Mouse (Mus musculus) neural tube, embryonic 14.5 days (tissue): ENCODE results near the gene Papss2. TPM values are rescaled to one million over a fixed set of nuclear protein-coding genes. Genes with fewer than 3 reads are reported as not detected.
"Not testable (repeated sequence)": the region's sequence is repeated elsewhere in the genome, so short reads cannot be mapped to it uniquely, and the experiment has no call there.

Experiments
- ATAC-seq: fragments of 200-750 bp; cut with Nextera tagmentation; 2 replicates; pipeline ENCODE4 v1.8.0; 2017; ENCODE audit warnings: low read depth, mild to moderate bottlenecking, moderate TSS enrichment, moderate library complexity
- H3K27ac ChIP-seq: fragments of 300-500 bp; sonication (generic); 2 replicates; pipeline ENCODE4 v1.5.1; 2014; ENCODE audit warnings: low read depth, mild to moderate bottlenecking, control low read depth, low read length, moderate library complexity, mixed read lengths
- H3K27me3 ChIP-seq: fragments of 300-500 bp; sonication (generic); 2 replicates; pipeline ENCODE4 v1.6.1; 2014; ENCODE audit warnings: low read length; ENCODE audit not compliant: control insufficient read depth, insufficient read depth
- H3K36me3 ChIP-seq: fragments of 300-500 bp; sonication (generic); 2 replicates; pipeline ENCODE4 v1.6.1; 2014; ENCODE audit warnings: low read length, mixed read lengths; ENCODE audit not compliant: control insufficient read depth, insufficient read depth
- H3K4me1 ChIP-seq: fragments of 300-500 bp; sonication (generic); 2 replicates; pipeline ENCODE4 v1.6.1; 2014; ENCODE audit warnings: low read length; ENCODE audit not compliant: control insufficient read depth, insufficient read depth
- H3K4me2 ChIP-seq: fragments of 300-500 bp; sonication (generic); 2 replicates; pipeline ENCODE4 v1.6.1; 2014; ENCODE audit warnings: mild to moderate bottlenecking, low read depth, low read length, control low read depth
- H3K4me3 ChIP-seq: fragments of 300-500 bp; sonication (generic); 2 replicates; pipeline ENCODE4 v1.5.1; 2014; ENCODE audit warnings: low read depth, low read length, control low read depth, mixed read lengths
- H3K9ac ChIP-seq: fragments of 300-500 bp; sonication (generic); replicated peaks from 2 replicates; pipeline ENCODE4 v1.6.1; 2014; ENCODE audit warnings: low read depth, mild to moderate bottlenecking, control low read depth, low read length, mixed read lengths
- H3K9me3 ChIP-seq: fragments of 300-500 bp; sonication (generic); 2 replicates; pipeline ENCODE4 v1.6.1; 2016; ENCODE audit warnings: low read length; ENCODE audit not compliant: control insufficient read depth
- WGBS: fragments of 180-500 bp; shearing (Covaris S2); extraction: QIAGEN DNeasy Blood & Tissue Kit; methylation state at CpG from one replicate; pipeline ENCODE4 v1.1.7; 2014; 5-methylcytosine and 5-hydroxymethylcytosine counted together
- polyA plus RNA-seq: library from polyadenylated mRNA; unstranded; fragments of >200 nt; fragmentation: Nextera tagmentation; extraction: Ambion mirVana; gene quantifications from 2 replicates; pipeline ENCODE4 v1.2.1, GENCODE M21; 2014

The Papss2 gene
- polyA plus RNA-seq, 1 experiment from 2014 or later = 1.5 TPM

GRCm38 (mm10) chr19:32659346-32659745 lies 63.8 kb downstream of the Papss2 start:
- H3K9me3 ChIP-seq = no peaks in the 10 kb centered on the region
- no peak overlapping the region for H3K9ac ChIP-seq
- no peak for ATAC-seq
- no peak overlapping the region for H3K27ac ChIP-seq
- no peaks in the 10 kb centered on the region for H3K27me3 ChIP-seq
- no peaks in the 10 kb centered on the region for H3K36me3 ChIP-seq
- 87% methylated on average over 5 of the region's 5 CpGs for WGBS
- no peaks in the 10 kb centered on the region for H3K4me1 ChIP-seq
- H3K4me3 ChIP-seq = no peak overlapping the region
- no peak overlapping the region for H3K4me2 ChIP-seq

DNA sequence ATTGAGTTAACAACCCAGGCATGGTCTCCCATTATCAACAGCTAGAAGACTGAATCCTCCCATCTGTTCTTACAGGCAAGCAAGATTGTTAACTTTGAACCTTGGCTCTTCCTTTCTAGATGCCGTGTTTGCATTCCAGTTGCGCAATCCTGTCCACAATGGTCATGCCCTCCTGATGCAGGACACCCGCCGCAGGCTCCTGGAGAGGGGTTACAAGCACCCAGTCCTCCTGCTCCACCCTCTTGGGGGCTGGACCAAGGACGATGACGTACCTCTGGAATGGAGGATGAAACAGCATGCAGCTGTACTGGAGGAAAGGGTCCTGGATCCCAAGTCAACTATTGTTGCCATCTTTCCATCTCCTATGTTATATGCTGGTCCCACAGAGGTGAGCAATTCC lies 67.3 kb downstream of the Papss2 start:
- Histone ChIP-seq H3K4me1 (no peaks in the 10 kb centered on the region), H3K27ac (no peak overlapping the region), H3K4me2 (no peak overlapping the region), H3K27me3 (no peaks in the 10 kb centered on the region), H3K36me3 (no peaks in the 10 kb centered on the region), H3K9me3 (no peaks in the 10 kb centered on the region), H3K4me3 (no peak overlapping the region), H3K9ac (no peak overlapping the region)
- 88% methylated on average over 6 of the region's 6 CpGs for WGBS
- ATAC-seq = no peak

DNA sequence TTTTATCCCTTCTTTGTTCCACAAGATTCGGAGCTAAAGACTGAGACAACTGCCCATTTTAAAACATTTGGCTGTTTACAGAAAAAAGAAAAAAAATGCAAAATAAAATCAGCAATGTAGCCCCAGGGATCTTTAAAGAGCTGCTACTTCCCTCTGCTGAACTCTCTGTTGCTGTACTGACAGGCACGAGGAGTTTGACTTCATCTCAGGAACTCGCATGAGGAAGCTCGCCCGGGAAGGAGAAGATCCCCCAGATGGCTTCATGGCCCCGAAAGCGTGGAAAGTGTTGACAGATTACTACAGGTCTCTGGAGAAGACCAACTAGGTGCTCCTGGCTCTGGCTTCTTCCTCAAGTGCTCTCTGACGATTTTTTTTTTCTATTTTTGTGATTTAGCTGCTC lies 69.7 kb downstream of the Papss2 start:
- Histone ChIP-seq H3K27ac (no peak overlapping the region), H3K4me3 (no peak overlapping the region), H3K27me3 (no peaks in the 10 kb centered on the region), H3K36me3 (no peaks in the 10 kb centered on the region), H3K4me1 (no peaks in the 10 kb centered on the region), H3K9ac (no peak overlapping the region), H3K9me3 (no peaks in the 10 kb centered on the region), H3K4me2 (no peak overlapping the region)
- WGBS = 89% methylated on average over 8 of the region's 8 CpGs
- no peak for ATAC-seq

GRCm38 (mm10) chr19:32667830-32668229 lies 72.2 kb downstream of the Papss2 start:
- not testable (repeated sequence) for H3K9me3 ChIP-seq, H3K27ac ChIP-seq, H3K4me2 ChIP-seq, H3K27me3 ChIP-seq, H3K36me3 ChIP-seq, H3K4me3 ChIP-seq, ATAC-seq, H3K4me1 ChIP-seq, H3K9ac ChIP-seq
- WGBS = 93% methylated on average over 1 of the region's 1 CpGs

DNA sequence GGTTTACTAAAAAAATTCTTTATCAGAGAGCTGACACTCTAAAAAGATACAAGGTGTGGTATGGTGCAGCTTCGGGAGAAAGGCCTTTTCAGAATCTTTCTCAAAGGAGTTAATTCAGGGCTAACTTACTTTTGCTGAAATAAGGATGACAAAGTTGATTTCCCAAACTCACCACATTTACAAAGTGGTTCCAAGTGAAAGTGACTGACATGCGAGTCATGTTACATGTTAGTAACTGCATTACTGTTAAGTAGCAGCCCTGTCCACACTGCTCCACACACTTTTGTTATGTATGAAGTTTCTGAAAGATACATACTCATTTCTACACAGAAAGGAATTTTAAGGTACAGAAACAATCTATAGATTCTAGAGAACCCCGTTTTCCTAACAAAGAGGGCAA lies 80.2 kb downstream of the Papss2 start:
- no peaks in the 10 kb centered on the region for H3K9me3 ChIP-seq
- H3K36me3 ChIP-seq = peaks cover 20% of the 10 kb centered on the region; the same call in 1 of the 2 replicates
- H3K27ac ChIP-seq = no peak overlapping the region
- H3K4me1 ChIP-seq = no peaks in the 10 kb centered on the region
- H3K4me3 ChIP-seq = no peak overlapping the region
- no peaks in the 10 kb centered on the region for H3K27me3 ChIP-seq
- no peak overlapping the region for H3K9ac ChIP-seq
- ATAC-seq = no peak
- no peak overlapping the region for H3K4me2 ChIP-seq
- WGBS = 92% methylated on average over 3 of the region's 3 CpGs

DNA sequence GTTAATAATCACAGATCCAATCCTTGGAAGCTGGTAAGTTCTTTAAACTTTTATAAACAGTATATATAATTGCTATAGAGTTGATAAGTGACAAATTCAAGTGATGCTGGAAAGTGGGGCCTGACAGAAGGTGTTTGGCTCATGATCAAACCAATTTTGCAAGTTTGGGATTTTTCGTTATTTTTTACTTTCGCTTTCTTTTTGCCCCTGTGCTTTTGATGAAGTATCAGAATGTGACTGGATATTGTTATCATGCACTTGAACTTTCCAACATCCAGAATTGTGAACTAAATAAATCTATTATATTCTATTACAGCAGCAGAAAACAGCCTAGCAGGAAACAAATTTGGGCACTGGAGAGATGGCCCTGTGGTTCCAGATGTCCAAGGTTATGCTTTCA lies 85.3 kb downstream of the Papss2 start:
- H3K4me2 ChIP-seq = no peak overlapping the region
- H3K27me3 ChIP-seq = no peaks in the 10 kb centered on the region
- ATAC-seq = no peak
- H3K4me1 ChIP-seq = no peaks in the 10 kb centered on the region
- H3K27ac ChIP-seq = no peak overlapping the region
- no peak overlapping the region for H3K4me3 ChIP-seq
- WGBS = 96% methylated on average over 2 of the region's 2 CpGs
- H3K9ac ChIP-seq = no peak overlapping the region
- no peaks in the 10 kb centered on the region for H3K9me3 ChIP-seq
- peaks cover 13% of the 10 kb centered on the region for H3K36me3 ChIP-seq

DNA sequence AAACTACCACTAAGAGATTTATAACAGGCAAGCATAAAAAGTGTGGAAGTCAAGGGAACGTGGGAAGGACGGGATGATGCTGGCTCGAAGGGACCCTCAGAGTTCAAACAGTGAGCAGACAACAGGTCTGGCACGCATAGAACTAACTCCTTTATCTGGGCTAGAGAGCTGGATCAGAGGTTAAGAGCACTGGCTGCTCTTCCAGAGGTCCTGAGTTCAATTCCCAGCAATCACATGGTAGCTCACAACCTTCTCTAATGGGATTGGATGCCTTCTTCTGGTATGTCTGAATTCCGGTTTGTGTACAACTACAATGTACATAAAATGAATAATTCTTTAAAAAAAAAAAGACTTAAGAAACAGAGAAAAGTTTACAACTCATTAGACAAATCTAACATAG lies 87.5 kb downstream of the Papss2 start:
- Histone ChIP-seq H3K9ac (no peak overlapping the region), H3K27me3 (no peaks in the 10 kb centered on the region), H3K9me3 (no peaks in the 10 kb centered on the region), H3K4me3 (no peak overlapping the region), H3K27ac (no peak overlapping the region), H3K36me3 (peaks cover 18% of the 10 kb centered on the region), H3K4me2 (no peak overlapping the region), H3K4me1 (no peaks in the 10 kb centered on the region)
- no peak for ATAC-seq
- WGBS = 91% methylated on average over 5 of the region's 5 CpGs

DNA sequence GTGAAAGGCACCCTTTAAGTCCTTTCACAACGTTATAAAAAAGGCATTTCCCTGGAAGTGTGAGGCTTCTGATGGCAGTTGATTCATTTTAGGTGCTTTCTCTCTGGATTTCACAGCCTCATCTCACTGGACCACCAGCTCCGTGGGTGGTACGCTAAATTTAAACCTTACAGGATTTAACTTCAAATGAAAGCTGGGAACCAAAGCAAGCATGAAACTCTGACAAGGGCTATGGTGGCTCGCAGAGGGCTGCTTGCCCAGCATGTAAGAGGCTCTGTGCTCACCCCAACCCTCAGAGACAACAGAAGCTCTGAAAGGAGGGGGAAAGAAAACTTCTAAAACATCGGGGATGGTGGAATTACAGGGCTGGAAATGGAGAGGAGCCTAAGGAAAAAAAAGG lies 92.1 kb downstream of the Papss2 start:
- Histone ChIP-seq H3K4me2 (no peak overlapping the region), H3K27ac (no peak overlapping the region), H3K9me3 (no peaks in the 10 kb centered on the region), H3K36me3 (peaks cover 19% of the 10 kb centered on the region), H3K4me3 (no peak overlapping the region), H3K9ac (no peak overlapping the region), H3K27me3 (no peaks in the 10 kb centered on the region), H3K4me1 (no peaks in the 10 kb centered on the region)
- WGBS = 88% methylated on average over 5 of the region's 5 CpGs
- ATAC-seq = no peak

DNA sequence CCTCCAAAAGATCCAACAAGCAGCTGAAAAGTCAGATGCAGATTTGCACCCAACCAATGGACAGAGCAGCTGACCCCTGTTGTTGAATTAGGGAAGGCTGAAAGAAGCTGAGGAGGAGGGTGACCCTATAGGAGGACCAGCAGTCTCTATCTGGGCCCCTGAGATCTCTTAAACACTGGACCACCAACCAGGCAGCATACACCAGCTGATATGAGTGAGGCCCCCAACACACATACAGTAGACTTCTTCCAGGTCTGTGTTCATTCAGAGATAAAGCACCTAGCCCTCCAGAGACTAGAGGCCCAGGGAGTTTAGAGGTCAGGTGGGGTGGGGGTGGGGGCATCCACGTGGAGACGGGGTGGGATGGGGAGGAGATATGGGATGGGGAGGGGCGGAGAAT lies 92.6 kb downstream of the Papss2 start:
- ATAC-seq, H3K27me3 ChIP-seq, H3K9me3 ChIP-seq, H3K9ac ChIP-seq, H3K27ac ChIP-seq, H3K4me3 ChIP-seq, H3K4me2 ChIP-seq, H3K4me1 ChIP-seq: not testable (repeated sequence)
- whole genome bisulfite sequencing = 94% methylated on average over 3 of the region's 3 CpGs
- peaks cover 20% of the 10 kb centered on the region for H3K36me3 ChIP-seq

DNA sequence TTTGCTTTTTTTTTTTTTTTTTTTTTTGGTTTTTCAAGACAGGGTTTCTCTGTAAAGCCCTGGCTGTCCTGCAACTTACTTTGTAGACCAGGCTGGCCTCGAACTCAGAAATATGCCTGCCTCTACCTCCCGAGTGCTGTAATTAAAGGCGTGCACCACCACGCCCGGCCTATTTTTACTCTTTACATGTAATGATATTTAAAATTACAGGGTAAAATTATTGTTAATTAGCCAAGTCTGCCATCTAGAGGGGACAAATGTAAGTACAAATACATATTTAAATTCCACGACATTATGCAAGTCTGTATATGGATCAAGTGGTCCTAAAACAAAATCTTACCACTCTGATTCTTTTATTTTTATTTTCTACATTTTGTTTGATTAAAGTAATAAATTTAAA lies 94.1 kb downstream of the Papss2 start:
- Histone ChIP-seq H3K4me1 (no peaks in the 10 kb centered on the region), H3K4me3 (no peak overlapping the region), H3K4me2 (no peak overlapping the region), H3K27me3 (no peaks in the 10 kb centered on the region), H3K9ac (no peak overlapping the region), H3K27ac (no peak overlapping the region), H3K36me3 (peaks cover 35% of the 10 kb centered on the region), H3K9me3 (no peaks in the 10 kb centered on the region)
- WGBS = 77% methylated on average over 6 of the region's 6 CpGs
- ATAC-seq = no peak
